Mouse (Mus musculus) kidney, adult 2 months (tissue): ENCODE data around the gene Rnaseh1.

Experiments
- CTCF ChIP-seq: fragments of 200-500 bp; conservative IDR thresholded peaks from 2 replicates; pipeline ENCODE4 v1.5.1; 2011; ENCODE audit warnings: low read depth, mild to moderate bottlenecking, control low read depth, low read length, moderate library complexity, mixed read lengths; ENCODE audit not compliant: insufficient read depth, insufficient read length
- POLR2A ChIP-seq: fragments of 200-500 bp; IDR thresholded peaks from one replicate; pipeline ENCODE4 v1.6.1; 2011; ENCODE audit warnings: low read depth, low read length, control low read depth

- TF ChIP-seq POLR2A (no peak), CTCF (no peak)
Observed at GRCm38 (mm10) chr12:28603494-28603893, 45.9 kb upstream of the Rnaseh1 start.
